Mouse (Mus musculus): Measurements from ENCODE around the gene Agbl4.

The Agbl4 gene

GRCm38 (mm10) chr4:111443906-111444615, 1046.6 kb downstream of the Agbl4 start:
- peak; percentile 79 for DNase-seq (ENCODE audit: low read depth, low spot score)

DNA sequence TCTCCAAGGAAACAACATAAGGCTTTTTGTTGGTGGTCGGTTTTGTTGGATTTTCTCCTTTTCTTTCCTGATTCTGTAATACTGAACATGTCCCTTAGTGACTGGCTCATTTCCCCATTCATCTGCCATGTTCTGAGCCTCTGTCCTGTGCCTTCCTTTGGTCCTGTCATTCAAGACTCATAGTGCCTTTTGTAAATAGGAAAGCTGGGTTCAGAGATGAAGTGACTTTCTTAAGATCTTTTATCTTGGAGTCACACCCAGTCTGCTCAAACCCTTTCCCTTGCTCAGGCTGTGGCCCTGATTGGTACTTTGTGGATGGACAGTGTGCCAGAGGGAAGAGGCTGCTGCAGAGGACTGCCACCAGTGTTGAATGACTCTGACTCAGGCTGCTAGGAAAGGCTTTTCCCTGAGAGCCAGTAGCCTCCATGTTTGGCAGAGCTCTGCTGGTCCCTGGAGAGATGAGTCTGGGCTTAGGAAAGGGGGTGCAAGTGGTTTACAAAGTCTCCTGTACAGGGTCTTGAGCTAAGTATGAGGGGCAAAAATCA, 1047.2 kb downstream of the Agbl4 start:
- DNase-seq (ENCODE audit: low read depth, low spot score), result no peak

GRCm38 (mm10) chr4:111447918-111448317, 1050.5 kb downstream of the Agbl4 start:
- DNase-seq (ENCODE audit: low read depth, low spot score), result no peak

DNA sequence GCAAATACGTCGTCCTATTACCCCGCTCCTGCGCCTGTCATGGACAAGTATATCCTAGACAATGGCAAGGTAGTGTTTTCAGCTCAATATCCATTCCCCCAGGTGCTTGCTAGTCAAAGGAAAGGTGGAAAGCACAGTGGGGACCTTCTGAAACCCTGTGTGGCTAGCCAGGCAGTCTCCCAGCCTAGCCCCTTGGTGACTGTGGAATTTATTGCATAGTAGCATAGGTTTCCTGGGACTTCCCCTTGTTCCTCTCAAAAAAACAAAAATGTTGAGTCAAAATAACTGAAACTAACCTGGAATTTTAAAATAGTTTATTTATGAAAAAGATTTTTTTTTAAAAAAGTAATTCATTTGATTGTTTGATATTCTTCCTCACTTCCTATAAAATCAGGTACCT, 1051.1 kb downstream of the Agbl4 start:
- DNase-seq (ENCODE audit: low read depth, low spot score), result no peak

- DNase-seq (ENCODE audit: low read depth, low spot score), result peak; percentile 44
These were observed 1052.2 kb downstream of the Agbl4 start for GRCm38 (mm10) chr4:111449442-111450199.

DNA sequence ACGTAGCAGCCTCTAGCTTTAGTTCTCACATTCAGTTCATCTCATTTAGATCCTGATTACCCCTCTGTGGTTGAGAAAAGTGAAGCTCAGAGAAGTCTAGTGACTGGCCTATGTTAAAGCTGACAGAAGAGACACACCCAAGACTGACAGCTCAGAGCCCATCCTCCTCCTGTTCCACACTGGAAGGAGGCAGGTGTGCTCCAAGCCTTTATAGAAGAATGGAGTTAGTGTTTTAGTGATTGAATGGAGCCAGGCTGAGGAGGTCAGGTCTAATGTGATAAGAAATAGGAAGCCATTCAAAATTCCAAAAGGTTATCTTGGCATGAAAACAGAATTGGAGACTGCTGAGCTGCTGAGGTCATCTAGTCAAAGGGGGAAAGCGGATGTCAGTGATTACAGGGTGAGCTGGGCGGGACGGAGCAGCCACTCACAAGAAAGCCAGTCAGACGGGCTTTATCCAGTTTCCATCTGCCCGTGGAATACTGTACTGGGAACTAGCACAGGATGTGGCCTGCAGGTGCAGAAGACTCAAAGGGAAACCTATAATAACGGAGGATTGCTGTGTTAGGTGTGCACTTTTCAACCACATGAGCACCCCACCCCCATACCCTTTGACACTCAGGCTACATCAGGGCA, 1053.9 kb downstream of the Agbl4 start:
- DNase-seq (ENCODE audit: low read depth, low spot score), result no peak

- DNase-seq (ENCODE audit: low read depth, low spot score), result no peak
These were observed 1054.7 kb downstream of the Agbl4 start for GRCm38 (mm10) chr4:111452192-111452591.

GRCm38 (mm10) chr4:111453275-111453674, 1055.8 kb downstream of the Agbl4 start:
- peak; percentile 36 for DNase-seq (ENCODE audit: low read depth, low spot score)

GRCm38 (mm10) chr4:111455621-111456020, 1058.2 kb downstream of the Agbl4 start:
- DNase-seq (ENCODE audit: low read depth, low spot score), result no peak

DNA sequence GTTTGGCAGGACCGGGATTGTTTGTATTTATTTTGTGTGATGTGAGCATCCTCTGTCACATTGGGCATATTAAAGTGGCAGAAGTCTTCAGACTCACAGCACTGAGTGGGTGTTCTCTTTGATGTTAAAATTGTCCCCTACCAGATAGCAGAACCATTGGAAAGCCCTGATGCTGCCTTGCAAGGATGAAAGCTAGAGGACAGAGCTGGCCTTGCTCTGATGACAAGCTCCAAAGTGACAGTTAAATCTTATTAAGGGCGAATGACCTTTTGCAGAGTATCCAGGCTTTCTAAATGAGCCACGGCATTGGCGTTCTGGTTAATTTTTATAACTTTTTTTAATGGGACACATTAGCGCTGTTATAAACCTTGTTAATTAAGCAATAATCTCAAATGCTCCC, 1060.1 kb downstream of the Agbl4 start:
- no peak for DNase-seq (ENCODE audit: low read depth, low spot score)

DNA sequence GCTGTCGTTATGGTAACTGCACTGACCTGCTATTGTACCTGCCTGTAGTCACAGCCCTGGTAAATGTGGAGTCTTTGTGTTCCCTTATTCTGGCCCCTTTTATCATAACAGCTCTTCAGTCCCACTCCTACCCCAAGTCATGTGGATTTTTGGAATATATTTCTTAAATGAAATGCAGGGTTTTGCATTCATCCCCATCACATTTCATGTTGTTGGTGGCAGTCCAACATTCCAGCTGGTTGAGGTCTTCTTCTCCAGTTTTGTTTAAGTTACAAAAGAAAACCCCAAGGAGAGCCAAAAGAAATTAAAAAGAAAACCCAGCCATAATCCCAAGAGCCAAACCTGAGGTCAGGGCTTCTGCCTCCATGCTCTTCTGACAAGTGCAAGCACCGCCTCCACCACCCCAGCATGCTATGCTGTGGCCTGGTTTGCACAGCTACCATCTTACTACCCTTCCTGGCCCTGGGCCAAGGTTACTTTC, 1069.9 kb downstream of the Agbl4 start:
- DNase-seq (ENCODE audit: low read depth, low spot score), result peak; percentile 59

GRCm38 (mm10) chr4:111467796-111468195, 1070.3 kb downstream of the Agbl4 start:
- no peak for DNase-seq (ENCODE audit: low read depth, low spot score)

- no peak for DNase-seq (ENCODE audit: low read depth, low spot score)
These were observed 1072.4 kb downstream of the Agbl4 start for GRCm38 (mm10) chr4:111469847-111470246.

DNA sequence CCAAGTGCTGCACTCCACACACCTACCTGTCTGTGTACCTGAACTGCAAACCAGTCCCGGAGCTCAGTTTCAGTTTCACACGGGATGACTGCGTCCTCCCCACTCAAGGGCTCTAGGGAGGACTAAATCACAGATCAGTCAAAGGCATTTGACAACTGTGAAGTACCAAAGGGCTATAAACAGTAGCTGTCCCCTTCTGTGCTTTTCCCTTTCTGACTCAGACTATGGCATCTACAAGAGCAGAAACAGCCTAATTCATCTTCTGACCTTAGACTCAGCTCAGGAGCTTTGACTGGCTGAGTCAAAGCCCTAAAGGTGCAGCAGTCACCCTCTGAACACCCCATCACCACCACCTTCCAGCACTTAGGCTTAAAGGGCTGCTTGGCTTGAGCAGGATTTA, 1074.3 kb downstream of the Agbl4 start:
- DNase-seq (ENCODE audit: low read depth, low spot score), result no peak

DNA sequence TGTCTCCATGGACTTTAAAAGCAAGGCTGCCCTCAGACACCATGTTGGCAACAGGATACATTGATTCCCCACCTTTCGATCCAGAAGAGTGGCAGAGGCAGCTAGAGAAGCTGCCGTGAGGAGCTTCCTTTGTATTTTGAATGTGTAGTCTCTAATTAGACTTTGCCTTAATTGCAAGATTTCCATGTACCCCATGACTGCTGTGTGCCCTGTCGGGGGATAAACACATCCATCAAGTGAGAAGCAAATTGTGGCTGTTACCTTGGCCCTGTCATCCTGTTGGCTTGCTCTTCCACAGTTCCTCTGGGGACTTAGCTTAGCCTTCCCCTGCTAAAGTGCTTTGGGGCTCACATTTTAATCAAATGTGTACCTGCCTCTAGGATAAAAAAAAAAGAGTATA, 1075.0 kb downstream of the Agbl4 start:
- DNase-seq (ENCODE audit: low read depth, low spot score), result no peak

DNA sequence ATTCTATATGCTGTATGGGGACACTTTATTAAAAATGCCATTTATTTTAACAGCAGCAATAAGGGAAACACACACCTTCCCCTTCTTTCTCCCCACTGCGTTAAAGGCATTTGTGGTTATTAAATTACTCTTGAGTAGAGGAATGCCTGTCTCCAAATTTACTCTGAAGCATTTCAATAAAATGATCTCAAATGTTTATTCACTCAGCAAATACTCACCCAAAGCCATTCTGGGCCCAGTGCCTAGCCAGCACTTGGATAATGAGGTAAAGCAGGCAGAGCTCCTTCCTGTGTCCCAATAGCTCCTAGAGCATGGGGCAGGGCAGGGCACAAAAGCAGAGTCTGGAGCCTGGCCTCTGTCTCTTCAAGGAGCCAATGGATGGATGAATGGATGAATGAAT, 1075.6 kb downstream of the Agbl4 start:
- no peak for DNase-seq (ENCODE audit: low read depth, low spot score)

DNA sequence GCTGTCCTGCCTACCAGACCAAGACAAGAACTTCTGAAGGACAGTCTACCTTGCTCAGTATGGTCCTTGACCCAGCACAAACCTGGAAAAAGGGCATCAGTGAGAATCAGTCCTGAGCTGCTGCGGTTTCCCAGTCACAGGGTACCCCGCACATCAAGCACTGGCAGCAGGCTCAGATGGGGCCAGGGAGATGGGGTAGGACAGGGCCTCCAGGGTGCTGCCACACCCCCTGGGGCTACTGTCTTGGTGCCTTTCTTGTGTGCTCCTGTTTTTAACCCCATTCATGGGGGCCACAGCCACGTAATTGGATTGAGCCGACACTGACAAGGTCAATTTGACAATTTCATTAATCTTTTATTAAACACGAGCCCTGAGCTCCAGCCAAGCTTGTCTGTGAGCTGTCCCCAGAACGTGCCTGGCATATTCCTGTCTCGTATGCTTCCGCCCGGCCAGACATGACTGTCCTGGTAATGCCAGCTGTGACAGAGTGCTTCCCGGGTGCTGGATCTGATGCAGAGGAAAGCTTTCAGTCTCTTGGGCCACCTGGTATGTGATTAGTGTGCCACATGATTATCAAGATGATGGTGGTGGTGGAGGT, 1078.0 kb downstream of the Agbl4 start:
- no peak for DNase-seq (ENCODE audit: low read depth, low spot score)

DNA sequence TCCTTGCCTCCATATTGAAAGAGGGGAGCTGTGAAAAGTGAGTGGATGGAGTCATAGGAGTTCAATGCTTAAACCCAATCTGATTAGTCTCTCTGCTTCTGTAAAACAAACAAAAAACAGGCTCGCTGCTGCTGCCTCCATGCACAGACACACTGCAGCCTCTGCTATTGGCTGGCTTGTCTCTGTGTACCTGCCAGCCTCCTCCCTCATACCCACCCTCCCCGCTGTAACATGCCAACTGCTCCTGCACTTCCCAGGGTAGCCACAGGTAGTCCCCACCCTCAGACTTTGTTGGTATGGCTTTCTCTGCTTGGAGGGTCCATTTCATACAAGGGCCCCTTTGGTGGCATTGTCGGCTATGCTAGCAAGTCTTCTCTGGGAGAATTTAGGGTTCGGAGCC, 1080.0 kb downstream of the Agbl4 start:
- no peak for DNase-seq (ENCODE audit: low read depth, low spot score)

DNA sequence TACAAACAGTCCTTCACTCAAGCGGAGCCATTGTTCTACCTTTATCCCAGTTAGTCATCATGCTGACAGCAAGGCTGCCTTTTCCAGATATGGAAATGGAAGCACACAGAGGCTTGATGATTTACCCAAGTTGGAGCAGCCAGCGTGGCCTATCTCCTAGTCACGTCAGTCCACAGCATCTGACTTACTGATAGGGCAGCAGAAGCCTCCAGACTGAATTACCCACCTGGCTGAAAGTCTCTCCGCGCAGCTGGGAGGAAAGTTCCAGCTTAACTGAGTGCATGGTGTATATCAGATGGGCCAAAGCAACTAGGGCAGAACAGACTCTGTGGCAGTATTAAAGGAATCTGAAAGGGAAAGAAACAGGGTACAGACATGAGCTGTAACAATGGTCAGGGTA, 1086.0 kb downstream of the Agbl4 start:
- no peak for DNase-seq (ENCODE audit: low read depth, low spot score)

DNA sequence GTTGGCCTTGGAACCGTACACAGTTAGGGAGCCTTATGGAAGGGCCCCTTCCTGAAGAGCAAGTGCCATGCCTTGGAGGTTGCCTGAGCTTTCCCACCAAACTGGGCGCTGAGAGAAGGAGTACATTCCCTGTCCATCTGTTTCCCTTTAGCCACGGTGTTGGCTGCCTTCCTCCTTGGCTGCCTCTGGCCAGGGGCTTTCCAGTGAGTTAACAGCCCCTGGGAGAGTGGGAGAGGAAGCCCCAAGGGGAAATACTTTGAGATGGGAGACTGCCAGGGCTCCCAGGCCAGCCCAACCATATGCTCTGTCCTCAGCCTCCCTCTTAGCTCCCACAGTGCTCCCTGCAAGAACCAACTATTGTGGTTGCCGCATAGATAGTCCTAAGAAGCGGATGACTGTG, 1087.7 kb downstream of the Agbl4 start:
- no peak for DNase-seq (ENCODE audit: low read depth, low spot score)

- DNase-seq (ENCODE audit: low read depth, low spot score), result no peak
These were observed 1088.7 kb downstream of the Agbl4 start for GRCm38 (mm10) chr4:111486187-111486586.

All from brain, adult 2 months (tissue).